Mouse (Mus musculus): ENCODE results near the gene Cdk5r1.

Gene Cdk5r1

GRCm38 (mm10) chr11:80481409-80482050 is 4.7 kb downstream of the Cdk5r1 start:
- peak; percentile 61 for DNase-seq (ENCODE audit: low read depth, low spot score)

- DNase-seq (ENCODE audit: low read depth, low spot score) = no peak
Observed at GRCm38 (mm10) chr11:80482347-80482746, 5.5 kb downstream of the Cdk5r1 start.

- DNase-seq (ENCODE audit: low read depth, low spot score) = peak; percentile 56
Observed at GRCm38 (mm10) chr11:80482921-80483320, 6.1 kb downstream of the Cdk5r1 start.

- DNase-seq (ENCODE audit: low read depth, low spot score) = no peak
Observed at GRCm38 (mm10) chr11:80483536-80484067, 6.8 kb downstream of the Cdk5r1 start.

- DNase-seq (ENCODE audit: low read depth, low spot score) = peak; percentile 99
Observed at GRCm38 (mm10) chr11:80484191-80484791, 7.5 kb downstream of the Cdk5r1 start.

- peak; percentile 89 for DNase-seq (ENCODE audit: low read depth, low spot score)
Observed at GRCm38 (mm10) chr11:80485120-80485551, 8.3 kb downstream of the Cdk5r1 start.

- peak; percentile 70 for DNase-seq (ENCODE audit: low read depth, low spot score)
Observed at GRCm38 (mm10) chr11:80485622-80486206, 8.9 kb downstream of the Cdk5r1 start.

- peak; percentile 87 for DNase-seq (ENCODE audit: low read depth, low spot score)
Observed at GRCm38 (mm10) chr11:80487904-80488587, 11.2 kb downstream of the Cdk5r1 start.

GRCm38 (mm10) chr11:80489172-80489881 is 12.5 kb downstream of the Cdk5r1 start:
- DNase-seq (ENCODE audit: low read depth, low spot score) = peak; percentile 81

GRCm38 (mm10) chr11:80489882-80490196 is 13.0 kb downstream of the Cdk5r1 start:
- DNase-seq (ENCODE audit: low read depth, low spot score) = peak; percentile 69

GRCm38 (mm10) chr11:80490831-80491230 is 14.0 kb downstream of the Cdk5r1 start:
- no peak for DNase-seq (ENCODE audit: low read depth, low spot score)

GRCm38 (mm10) chr11:80493186-80493585 is 16.4 kb downstream of the Cdk5r1 start:
- DNase-seq (ENCODE audit: low read depth, low spot score) = peak; percentile 60

- no peak for DNase-seq (ENCODE audit: low read depth, low spot score)
Observed at GRCm38 (mm10) chr11:80494852-80495251, 18.0 kb downstream of the Cdk5r1 start.

GRCm38 (mm10) chr11:80495972-80496371 is 19.1 kb downstream of the Cdk5r1 start:
- peak; percentile 65 for DNase-seq (ENCODE audit: low read depth, low spot score)

GRCm38 (mm10) chr11:80496640-80497039 is 19.8 kb downstream of the Cdk5r1 start:
- peak; percentile 65 for DNase-seq (ENCODE audit: low read depth, low spot score)

GRCm38 (mm10) chr11:80497225-80497919 is 20.5 kb downstream of the Cdk5r1 start:
- no peak for DNase-seq (ENCODE audit: low read depth, low spot score)

- peak; percentile 67 for DNase-seq (ENCODE audit: low read depth, low spot score)
Observed at GRCm38 (mm10) chr11:80498328-80499070, 21.7 kb downstream of the Cdk5r1 start.

- peak; percentile 54 for DNase-seq (ENCODE audit: low read depth, low spot score)
Observed at GRCm38 (mm10) chr11:80499550-80499952, 22.7 kb downstream of the Cdk5r1 start.

- DNase-seq (ENCODE audit: low read depth, low spot score) = peak; percentile 22
Observed at GRCm38 (mm10) chr11:80503281-80503680, 26.5 kb downstream of the Cdk5r1 start.
